Mouse (Mus musculus): Measurements from ENCODE around the gene Grip1. TPM values are rescaled to one million over a fixed set of nuclear protein-coding genes. Genes with fewer than 3 reads are reported as not detected.

The Grip1 gene
- polyA plus RNA-seq (2015; fragmentation: Nextera tagmentation; extraction: Ambion mirVana): 2.3 and 3.1 TPM in 2 replicates

DNA sequence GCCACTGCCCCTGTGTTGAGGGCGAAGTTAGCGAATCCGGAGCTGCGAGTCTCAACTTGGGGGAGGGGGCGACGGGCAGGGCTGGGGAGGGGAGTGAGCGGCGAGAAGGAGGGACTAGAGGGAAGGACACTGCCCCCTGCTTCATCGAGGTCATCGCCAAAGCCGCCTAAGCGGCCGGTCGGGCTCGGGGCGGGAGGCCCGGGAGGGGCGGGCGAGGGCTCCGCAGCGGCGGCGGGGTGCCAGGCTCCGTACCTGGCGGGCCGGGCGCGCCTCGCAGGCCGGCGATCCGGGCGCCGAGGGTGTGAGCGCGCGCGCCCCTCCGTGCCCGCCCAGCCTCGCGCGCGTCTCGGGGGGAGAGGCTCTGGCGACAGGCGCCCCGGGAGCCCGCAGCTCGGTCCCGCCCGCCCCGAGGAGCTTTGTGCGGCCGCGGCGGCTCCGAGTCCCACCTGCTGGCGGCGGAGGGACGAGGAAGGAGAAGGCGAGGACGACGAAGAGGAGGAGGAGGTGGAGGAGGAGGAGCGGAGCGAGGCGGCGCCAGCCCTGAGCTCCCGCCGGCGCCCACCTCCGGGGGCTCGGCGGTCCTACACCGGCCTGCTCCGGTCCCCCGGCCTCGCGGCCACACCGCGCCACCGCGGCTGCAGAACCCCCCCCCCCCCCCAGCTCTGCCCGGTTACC lies at the start of gene Grip1:
Grip1 (plus strand) TSS at position 400 of the 675 bp plus-strand sequence.
- Histone ChIP-seq H3K9ac (peak within 1 kb of the TSS; percentile 64), H3K4me3 (peak within 1 kb of the TSS; percentile 72), H3K9me3 (no peaks in the 10 kb centered on the region), H3K36me3 (no peaks in the 10 kb centered on the region), H3K4me1 (peaks cover 20% of the 10 kb centered on the region), H3K27ac (peak within 1 kb of the TSS; percentile 71), H3K27me3 (peaks cover 7% of the 10 kb centered on the region; the same call in 1 of the 2 replicates), H3K4me2 (peak within 1 kb of the TSS; percentile 99)
- under 1% methylated on average over 51 of the region's 84 CpGs for WGBS
- peak; percentile 83 for ATAC-seq (ENCODE audit: insufficient number of reproducible peaks, low FRiP score, low TSS enrichment, low read depth)

DNA sequence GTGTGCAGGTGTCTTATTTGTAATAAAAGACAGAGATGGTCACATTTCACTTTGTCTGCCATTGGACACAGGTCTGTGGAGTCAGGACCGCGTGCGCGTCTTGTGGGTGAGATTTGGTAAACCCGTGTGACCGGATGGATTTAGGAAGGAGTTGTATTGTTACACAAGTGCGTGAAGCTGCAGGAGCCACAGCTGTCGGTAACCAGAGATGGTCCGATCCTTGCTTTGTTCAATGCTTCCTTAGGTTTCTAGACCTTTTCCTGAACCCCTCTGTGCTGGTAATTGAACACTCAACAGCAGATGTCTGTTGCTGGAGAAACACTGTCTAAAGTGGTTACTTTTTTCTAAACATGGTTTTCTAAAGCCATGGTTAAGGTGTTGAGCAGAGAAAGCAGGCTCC lies 48.5 kb upstream of the Grip1 start:
- Histone ChIP-seq H3K4me1 (0 out of 2 replicates have a peak, but pooled peaks cover 3% of the 10 kb centered on the region), H3K9me3 (no peaks in the 10 kb centered on the region), H3K4me2 (no peak overlapping the region), H3K36me3 (no peaks in the 10 kb centered on the region), H3K9ac (no peak overlapping the region), H3K27me3 (no peaks in the 10 kb centered on the region), H3K27ac (no peak overlapping the region), H3K4me3 (no peak overlapping the region)
- ATAC-seq (ENCODE audit: insufficient number of reproducible peaks, low FRiP score, low TSS enrichment, low read depth): no peak
- 88% methylated on average over 9 of the region's 9 CpGs for WGBS

DNA sequence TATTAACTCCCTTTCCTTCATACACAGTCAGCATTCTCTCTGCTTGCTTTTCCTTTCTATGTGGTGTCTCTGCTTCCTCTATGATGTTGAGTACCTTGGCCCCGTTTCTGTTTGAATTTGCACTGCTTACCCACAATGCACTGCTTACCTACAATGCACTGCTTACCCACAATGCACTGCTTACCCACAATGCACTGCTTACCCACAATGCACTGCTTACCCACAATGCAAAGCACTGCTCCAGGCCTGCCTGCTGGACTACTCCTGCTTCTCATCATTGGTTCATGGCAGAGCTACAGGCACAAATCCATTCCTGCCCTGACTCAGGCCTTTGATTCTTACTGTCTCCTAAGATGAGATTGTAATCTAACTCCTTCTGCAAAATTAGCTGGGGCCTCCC lies 48.0 kb upstream of the Grip1 start:
- Histone ChIP-seq H3K9me3 (no peaks in the 10 kb centered on the region), H3K4me1 (0 out of 2 replicates have a peak, but pooled peaks cover 3% of the 10 kb centered on the region), H3K9ac (no peak overlapping the region), H3K27me3 (no peaks in the 10 kb centered on the region), H3K4me3 (no peak overlapping the region), H3K4me2 (no peak overlapping the region), H3K36me3 (no peaks in the 10 kb centered on the region), H3K27ac (no peak overlapping the region)
- WGBS: 84% methylated on average over 1 of the region's 1 CpGs
- no peak for ATAC-seq (ENCODE audit: insufficient number of reproducible peaks, low FRiP score, low TSS enrichment, low read depth)

DNA sequence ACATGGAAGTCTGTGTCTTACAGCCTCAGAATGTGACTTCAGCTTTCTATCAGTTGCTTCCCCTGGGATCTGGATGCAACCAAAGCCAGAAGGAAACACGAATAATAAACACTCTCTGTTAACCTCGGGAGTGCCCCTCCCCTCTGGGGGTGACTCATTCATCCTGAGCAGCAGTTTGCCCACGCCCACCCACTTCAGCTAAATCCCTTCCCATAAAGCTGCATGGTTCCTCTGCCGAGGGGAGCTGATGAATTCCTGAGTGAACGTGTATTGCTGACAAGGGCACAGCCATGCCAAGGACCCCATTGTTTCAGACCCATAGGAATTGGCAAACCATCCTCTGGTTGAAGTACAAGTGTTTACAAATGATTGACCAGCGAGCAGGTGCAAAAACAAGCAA lies 45.3 kb upstream of the Grip1 start:
- Histone ChIP-seq H3K27ac (no peak overlapping the region), H3K4me1 (0 out of 2 replicates have a peak, but pooled peaks cover 3% of the 10 kb centered on the region), H3K4me2 (no peak overlapping the region), H3K4me3 (no peak overlapping the region), H3K9ac (no peak overlapping the region), H3K9me3 (no peaks in the 10 kb centered on the region), H3K36me3 (no peaks in the 10 kb centered on the region), H3K27me3 (no peaks in the 10 kb centered on the region)
- 25% methylated on average over 6 of the region's 6 CpGs for WGBS
- no peak for ATAC-seq (ENCODE audit: insufficient number of reproducible peaks, low FRiP score, low TSS enrichment, low read depth)

- H3K27me3 ChIP-seq: no peaks in the 10 kb centered on the region
- H3K4me2 ChIP-seq: no peak overlapping the region
- H3K9ac ChIP-seq: no peak overlapping the region
- H3K27ac ChIP-seq: no peak overlapping the region
- H3K9me3 ChIP-seq: no peaks in the 10 kb centered on the region
- 0 out of 2 replicates have a peak, but pooled peaks cover 2% of the 10 kb centered on the region for H3K4me1 ChIP-seq
- H3K36me3 ChIP-seq: no peaks in the 10 kb centered on the region
- ATAC-seq (ENCODE audit: insufficient number of reproducible peaks, low FRiP score, low TSS enrichment, low read depth): no peak
- WGBS: 96% methylated on average over 11 of the region's 11 CpGs
- H3K4me3 ChIP-seq: no peak overlapping the region
Measured at GRCm38 (mm10) chr10:119413238-119413637, 40.4 kb upstream of the Grip1 start.

- Histone ChIP-seq H3K9me3 (no peaks in the 10 kb centered on the region), H3K27ac (no peak overlapping the region), H3K36me3 (no peaks in the 10 kb centered on the region), H3K4me3 (no peak overlapping the region), H3K4me1 (no peaks in the 10 kb centered on the region), H3K27me3 (no peaks in the 10 kb centered on the region), H3K4me2 (no peak overlapping the region), H3K9ac (no peak overlapping the region)
- ATAC-seq (ENCODE audit: insufficient number of reproducible peaks, low FRiP score, low TSS enrichment, low read depth): no peak
- 73% methylated on average over 4 of the region's 4 CpGs for WGBS
Measured at GRCm38 (mm10) chr10:119415106-119415505, 38.5 kb upstream of the Grip1 start.

DNA sequence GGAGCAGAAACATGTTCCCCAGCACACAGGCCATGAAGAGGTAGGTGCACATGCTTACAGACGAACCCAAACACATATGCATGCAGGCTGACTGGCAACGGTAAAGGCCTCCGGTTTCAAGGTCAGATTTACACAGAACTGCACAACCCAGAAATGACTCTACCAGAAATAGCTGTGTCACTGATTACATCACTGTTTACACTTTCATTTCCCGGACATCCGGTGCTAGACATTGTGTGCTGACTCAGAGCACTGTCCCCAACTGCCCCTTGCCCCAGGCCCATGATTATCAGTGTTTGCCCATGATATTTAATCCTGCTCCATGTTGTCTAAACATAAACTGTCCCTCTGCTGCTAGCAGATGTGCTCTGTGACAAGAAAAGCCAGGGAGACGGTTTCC lies 32.2 kb upstream of the Grip1 start:
- H3K4me1 ChIP-seq: no peaks in the 10 kb centered on the region
- no peak overlapping the region for H3K4me3 ChIP-seq
- WGBS: 77% methylated on average over 6 of the region's 6 CpGs
- H3K27ac ChIP-seq: no peak overlapping the region
- H3K9ac ChIP-seq: no peak overlapping the region
- H3K36me3 ChIP-seq: no peaks in the 10 kb centered on the region
- H3K27me3 ChIP-seq: no peaks in the 10 kb centered on the region
- H3K4me2 ChIP-seq: no peak overlapping the region
- H3K9me3 ChIP-seq: no peaks in the 10 kb centered on the region
- ATAC-seq (ENCODE audit: insufficient number of reproducible peaks, low FRiP score, low TSS enrichment, low read depth): no peak

DNA sequence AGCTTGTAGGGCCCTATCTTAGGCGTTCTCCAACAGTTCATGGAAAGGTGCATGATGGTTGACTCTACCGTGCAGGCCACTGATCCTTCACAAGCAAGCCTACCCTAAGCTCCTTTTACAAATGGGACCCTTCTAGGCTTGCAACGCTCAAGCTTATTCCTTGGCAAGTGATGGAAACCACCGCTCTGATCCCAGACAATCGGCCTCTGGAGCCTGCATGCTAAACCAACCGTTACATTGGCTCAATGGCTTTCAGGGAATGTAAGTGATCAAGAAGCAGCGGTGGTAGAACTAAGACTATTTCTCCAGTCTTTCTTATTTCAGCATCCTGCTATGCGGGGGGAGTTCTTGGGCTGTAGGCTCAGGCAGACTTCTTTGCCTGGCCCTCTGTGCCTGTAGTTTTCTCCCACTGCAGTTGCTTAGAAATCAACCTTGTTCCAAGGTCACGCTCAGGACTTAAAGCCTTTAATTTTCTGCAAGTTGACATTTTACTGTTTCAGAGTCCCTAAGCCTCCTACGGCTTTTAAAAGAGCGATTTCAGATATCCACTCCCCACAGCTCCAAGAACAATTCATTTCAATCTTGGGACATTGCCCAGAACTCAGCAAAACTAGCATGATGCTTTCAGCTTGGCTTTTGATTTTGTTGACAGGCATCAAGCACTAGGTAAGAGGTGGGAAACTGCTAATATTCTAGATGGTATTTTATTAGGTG lies 29.7 kb upstream of the Grip1 start:
- Histone ChIP-seq H3K27me3 (no peaks in the 10 kb centered on the region), H3K9me3 (no peaks in the 10 kb centered on the region), H3K27ac (no peak overlapping the region), H3K4me2 (no peak overlapping the region), H3K4me1 (no peaks in the 10 kb centered on the region), H3K36me3 (no peaks in the 10 kb centered on the region), H3K9ac (no peak overlapping the region), H3K4me3 (no peak overlapping the region)
- 79% methylated on average over 11 of the region's 11 CpGs for WGBS
- ATAC-seq (ENCODE audit: insufficient number of reproducible peaks, low FRiP score, low TSS enrichment, low read depth): no peak

DNA sequence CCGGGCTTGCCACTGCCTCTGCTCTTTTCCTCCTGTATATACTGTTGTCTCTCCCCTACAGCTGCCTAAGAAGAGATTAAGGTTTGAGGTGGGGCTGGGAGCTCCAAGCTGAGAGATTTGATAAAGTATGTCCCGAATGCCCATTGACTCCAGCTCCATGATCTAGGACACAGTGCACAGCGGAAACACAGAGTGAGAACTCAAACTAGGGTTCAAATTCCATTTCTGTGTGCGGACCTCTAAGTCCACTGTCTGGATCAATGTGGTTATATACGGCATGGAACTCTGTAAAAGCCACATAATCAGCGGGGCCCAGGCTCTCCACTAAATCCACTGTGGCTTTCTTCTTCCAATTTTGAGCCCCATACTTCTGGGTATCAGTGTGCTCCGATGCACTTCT lies 26.0 kb upstream of the Grip1 start:
- Histone ChIP-seq H3K27ac (no peak overlapping the region), H3K9ac (no peak overlapping the region), H3K36me3 (no peaks in the 10 kb centered on the region), H3K4me1 (no peaks in the 10 kb centered on the region), H3K4me3 (no peak overlapping the region), H3K9me3 (no peaks in the 10 kb centered on the region), H3K27me3 (no peaks in the 10 kb centered on the region), H3K4me2 (no peak overlapping the region)
- ATAC-seq (ENCODE audit: insufficient number of reproducible peaks, low FRiP score, low TSS enrichment, low read depth): no peak
- 83% methylated on average over 7 of the region's 7 CpGs for WGBS

DNA sequence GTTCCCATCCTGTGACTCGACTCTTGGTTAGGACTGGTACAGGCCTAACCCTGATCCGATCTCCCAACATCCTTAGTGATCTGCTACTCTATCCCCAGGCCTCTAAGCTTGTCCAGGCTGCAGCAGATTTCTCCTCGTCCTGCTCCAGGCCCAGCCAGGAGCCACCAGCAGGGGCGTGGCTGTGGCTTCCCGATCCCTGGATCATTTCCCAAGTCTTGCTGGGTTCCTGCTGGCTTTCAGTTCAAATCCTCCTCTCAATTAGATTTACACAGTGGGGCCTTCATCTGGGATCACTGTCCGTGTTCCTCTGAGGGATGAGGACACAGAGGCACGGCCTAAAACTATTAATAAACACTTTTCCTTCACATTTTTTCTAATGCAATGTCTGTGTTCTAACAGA lies 25.5 kb upstream of the Grip1 start:
- ATAC-seq (ENCODE audit: insufficient number of reproducible peaks, low FRiP score, low TSS enrichment, low read depth): no peak
- no peaks in the 10 kb centered on the region for H3K9me3 ChIP-seq
- no peaks in the 10 kb centered on the region for H3K4me1 ChIP-seq
- WGBS: 66% methylated on average over 7 of the region's 7 CpGs
- H3K27me3 ChIP-seq: no peaks in the 10 kb centered on the region
- no peak overlapping the region for H3K4me3 ChIP-seq
- H3K36me3 ChIP-seq: no peaks in the 10 kb centered on the region
- H3K27ac ChIP-seq: no peak overlapping the region
- no peak overlapping the region for H3K9ac ChIP-seq
- H3K4me2 ChIP-seq: no peak overlapping the region

- H3K4me1 ChIP-seq: no peaks in the 10 kb centered on the region
- no peaks in the 10 kb centered on the region for H3K27me3 ChIP-seq
- no peak overlapping the region for H3K27ac ChIP-seq
- no peak for ATAC-seq (ENCODE audit: insufficient number of reproducible peaks, low FRiP score, low TSS enrichment, low read depth)
- H3K4me3 ChIP-seq: no peak overlapping the region
- H3K9me3 ChIP-seq: no peaks in the 10 kb centered on the region
- no peaks in the 10 kb centered on the region for H3K36me3 ChIP-seq
- WGBS: 79% methylated on average over 7 of the region's 7 CpGs
- H3K4me2 ChIP-seq: no peak overlapping the region
- H3K9ac ChIP-seq: no peak overlapping the region
Measured at GRCm38 (mm10) chr10:119430240-119430639, 23.4 kb upstream of the Grip1 start.

GRCm38 (mm10) chr10:119431801-119432200 lies 21.8 kb upstream of the Grip1 start:
- 74% methylated on average over 6 of the region's 6 CpGs for WGBS
- Histone ChIP-seq H3K4me3 (no peak overlapping the region), H3K4me1 (no peaks in the 10 kb centered on the region), H3K27ac (no peak overlapping the region), H3K9me3 (no peaks in the 10 kb centered on the region), H3K27me3 (no peaks in the 10 kb centered on the region), H3K9ac (no peak overlapping the region), H3K36me3 (no peaks in the 10 kb centered on the region), H3K4me2 (no peak overlapping the region)
- ATAC-seq (ENCODE audit: insufficient number of reproducible peaks, low FRiP score, low TSS enrichment, low read depth): no peak
